Mouse (Mus musculus): ENCODE data around the gene Serhl. TPM values are rescaled to one million over a fixed set of nuclear protein-coding genes. Genes with fewer than 3 reads are reported as not detected.
"Not testable (repeated sequence)": the region's sequence is repeated elsewhere in the genome, so short reads cannot be mapped to it uniquely, and the experiment has no call there.

Gene Serhl
- polyA plus RNA-seq, 1 experiment from 2014 or later, result 31.3 TPM

- 0 out of 2 replicates have a peak overlapping the region, but pooled peaks have one; percentile 22 for H3K9ac ChIP-seq
These were observed 30.1 kb upstream of the Serhl start for GRCm38 (mm10) chr15:83059233-83059660.

GRCm38 (mm10) chr15:83061689-83062088, 27.6 kb upstream of the Serhl start:
- no peaks in the 10 kb centered on the region for H3K36me3 ChIP-seq
- WGBS, result 8% methylated on average over 5 of the region's 5 CpGs
- no peaks in the 10 kb centered on the region for H3K27me3 ChIP-seq
- no peak overlapping the region for H3K4me3 ChIP-seq
- H3K9ac ChIP-seq, result no peak overlapping the region
- ATAC-seq (ENCODE audit: low read depth), result no peak
- H3K4me2 ChIP-seq, result no peak overlapping the region
- H3K9me3 ChIP-seq, result no peaks in the 10 kb centered on the region
- H3K4me1 ChIP-seq (replicated peaks), result peaks cover 37% of the 10 kb centered on the region
- no peak overlapping the region for H3K27ac ChIP-seq (replicated peaks)

More at GRCm38 (mm10) chr15:83059233-83059660, 30.1 kb upstream of the Serhl start:
- 38% methylated on average over 5 of the region's 5 CpGs for WGBS
- no peaks in the 10 kb centered on the region for H3K27me3 ChIP-seq
- H3K27ac ChIP-seq (replicated peaks), result peak overlapping the region; percentile 67
- no peak overlapping the region for H3K4me3 ChIP-seq
- H3K4me1 ChIP-seq (replicated peaks), result peaks cover 56% of the 10 kb centered on the region
- no peak overlapping the region for H3K4me2 ChIP-seq
- no peak for ATAC-seq (ENCODE audit: low read depth)
- no peaks in the 10 kb centered on the region for H3K9me3 ChIP-seq
- H3K36me3 ChIP-seq, result no peaks in the 10 kb centered on the region

- ATAC-seq (ENCODE audit: low read depth); H3K27me3 ChIP-seq; H3K9ac ChIP-seq; H3K36me3 ChIP-seq; H3K27ac ChIP-seq (replicated peaks); H3K4me3 ChIP-seq; H3K9me3 ChIP-seq; H3K4me2 ChIP-seq: not testable (repeated sequence)
- WGBS, result 94% methylated on average over 2 of the region's 2 CpGs
- peaks cover 28% of the 10 kb centered on the region for H3K4me1 ChIP-seq (replicated peaks)
These were observed 26.7 kb upstream of the Serhl start for GRCm38 (mm10) chr15:83062582-83062981.

GRCm38 (mm10) chr15:83065543-83065942, 23.8 kb upstream of the Serhl start:
- Histone ChIP-seq H3K4me3 (no peak overlapping the region), H3K27ac (replicated peaks) (no peak overlapping the region), H3K4me2 (no peak overlapping the region), H3K36me3 (no peaks in the 10 kb centered on the region), H3K9me3 (no peaks in the 10 kb centered on the region), H3K4me1 (replicated peaks) (peaks cover 6% of the 10 kb centered on the region), H3K9ac (no peak overlapping the region), H3K27me3 (no peaks in the 10 kb centered on the region)
- no peak for ATAC-seq (ENCODE audit: low read depth)
- 59% methylated on average over 4 of the region's 4 CpGs for WGBS

- H3K4me2 ChIP-seq, result no peak overlapping the region
- no peak overlapping the region for H3K27ac ChIP-seq (replicated peaks)
- H3K9ac ChIP-seq, result no peak overlapping the region
- H3K36me3 ChIP-seq, result no peaks in the 10 kb centered on the region
- H3K4me3 ChIP-seq, result no peak overlapping the region
- 97% methylated on average over 5 of the region's 5 CpGs for WGBS
- no peaks in the 10 kb centered on the region for H3K9me3 ChIP-seq
- no peaks in the 10 kb centered on the region for H3K27me3 ChIP-seq
- no peaks in the 10 kb centered on the region for H3K4me1 ChIP-seq (replicated peaks)
- ATAC-seq (ENCODE audit: low read depth), result no peak
These were observed 21.0 kb upstream of the Serhl start for GRCm38 (mm10) chr15:83068270-83068669.

GRCm38 (mm10) chr15:83070942-83071341, 18.4 kb upstream of the Serhl start:
- H3K27ac ChIP-seq (replicated peaks), result no peak overlapping the region

GRCm38 (mm10) chr15:83071752-83072151, 17.6 kb upstream of the Serhl start:
- 0 out of 2 replicates have a peak, but pooled peaks cover 3% of the 10 kb centered on the region for H3K27me3 ChIP-seq
- WGBS, result 90% methylated on average over 5 of the region's 5 CpGs
- H3K4me3 ChIP-seq, result no peak overlapping the region
- no peaks in the 10 kb centered on the region for H3K4me1 ChIP-seq (replicated peaks)
- H3K27ac ChIP-seq (replicated peaks), result no peak overlapping the region
- no peak overlapping the region for H3K9ac ChIP-seq
- H3K4me2 ChIP-seq, result no peak overlapping the region
- H3K36me3 ChIP-seq, result no peaks in the 10 kb centered on the region
- H3K9me3 ChIP-seq, result no peaks in the 10 kb centered on the region
- no peak for ATAC-seq (ENCODE audit: low read depth)

More at GRCm38 (mm10) chr15:83070942-83071341, 18.4 kb upstream of the Serhl start:
- H3K36me3 ChIP-seq, result no peaks in the 10 kb centered on the region
- 39% methylated on average over 3 of the region's 3 CpGs for WGBS
- no peak overlapping the region for H3K4me3 ChIP-seq
- no peaks in the 10 kb centered on the region for H3K4me1 ChIP-seq (replicated peaks)
- H3K9ac ChIP-seq, result no peak overlapping the region
- peak; percentile 67; the same call in 1 of the 2 replicates for ATAC-seq (ENCODE audit: low read depth)
- no peak overlapping the region for H3K4me2 ChIP-seq
- H3K27me3 ChIP-seq, result 0 out of 2 replicates have a peak, but pooled peaks cover 3% of the 10 kb centered on the region
- H3K9me3 ChIP-seq, result no peaks in the 10 kb centered on the region

GRCm38 (mm10) chr15:83074179-83074578, 15.1 kb upstream of the Serhl start:
- no peak for ATAC-seq (ENCODE audit: low read depth)

GRCm38 (mm10) chr15:83075607-83076525, 13.4 kb upstream of the Serhl start:
- H3K4me2 ChIP-seq, result no peak overlapping the region
- 0 out of 2 replicates have a peak, but pooled peaks cover 3% of the 10 kb centered on the region for H3K4me1 ChIP-seq (replicated peaks)
- H3K4me3 ChIP-seq, result no peak overlapping the region
- WGBS, result 71% methylated on average over 27 of the region's 27 CpGs
- H3K27ac ChIP-seq (replicated peaks), result no peak overlapping the region
- 0 out of 2 replicates have a peak, but pooled peaks cover 3% of the 10 kb centered on the region for H3K27me3 ChIP-seq
- no peak overlapping the region for H3K9ac ChIP-seq
- no peaks in the 10 kb centered on the region for H3K36me3 ChIP-seq
- H3K9me3 ChIP-seq, result no peaks in the 10 kb centered on the region
- no peak for ATAC-seq (ENCODE audit: low read depth)

More at GRCm38 (mm10) chr15:83074179-83074578, 15.1 kb upstream of the Serhl start:
- no peak overlapping the region for H3K9ac ChIP-seq
- 0 out of 2 replicates have a peak, but pooled peaks cover 3% of the 10 kb centered on the region for H3K4me1 ChIP-seq (replicated peaks)
- no peaks in the 10 kb centered on the region for H3K36me3 ChIP-seq
- H3K4me3 ChIP-seq, result no peak overlapping the region
- H3K27ac ChIP-seq (replicated peaks), result no peak overlapping the region
- 0 out of 2 replicates have a peak, but pooled peaks cover 3% of the 10 kb centered on the region for H3K27me3 ChIP-seq
- no peak overlapping the region for H3K4me2 ChIP-seq
- 89% methylated on average over 4 of the region's 4 CpGs for WGBS
- no peaks in the 10 kb centered on the region for H3K9me3 ChIP-seq

- ATAC-seq (ENCODE audit: low read depth), result peak; percentile 54; the same call in 1 of the 2 replicates
- H3K9me3 ChIP-seq, result no peaks in the 10 kb centered on the region
- no peak overlapping the region for H3K4me3 ChIP-seq
- H3K36me3 ChIP-seq, result no peaks in the 10 kb centered on the region
- 63% methylated on average over 5 of the region's 5 CpGs for WGBS
- H3K4me1 ChIP-seq (replicated peaks), result peaks cover 23% of the 10 kb centered on the region
- peaks cover 17% of the 10 kb centered on the region for H3K27me3 ChIP-seq
- H3K27ac ChIP-seq (replicated peaks), result peak overlapping the region; percentile 76
- H3K4me2 ChIP-seq, result peak overlapping the region; percentile 33
- H3K9ac ChIP-seq, result peak overlapping the region; percentile 53; the same call in 1 of the 2 replicates
These were observed 5.8 kb upstream of the Serhl start for GRCm38 (mm10) chr15:83083530-83083929.

- H3K27ac ChIP-seq (replicated peaks), result peak overlapping the region; percentile 76
These were observed 5.2 kb upstream of the Serhl start for GRCm38 (mm10) chr15:83084022-83084640.

GRCm38 (mm10) chr15:83085901-83086300, 3.4 kb upstream of the Serhl start:
- peaks cover 37% of the 10 kb centered on the region for H3K27me3 ChIP-seq
- no peaks in the 10 kb centered on the region for H3K9me3 ChIP-seq
- peaks cover 36% of the 10 kb centered on the region for H3K4me1 ChIP-seq (replicated peaks)
- H3K4me2 ChIP-seq, result no peak overlapping the region
- no peak overlapping the region for H3K4me3 ChIP-seq
- WGBS, result 38% methylated on average over 7 of the region's 7 CpGs
- ATAC-seq (ENCODE audit: low read depth), result no peak
- H3K27ac ChIP-seq (replicated peaks), result no peak overlapping the region
- no peak overlapping the region for H3K9ac ChIP-seq
- H3K36me3 ChIP-seq, result no peaks in the 10 kb centered on the region

More at GRCm38 (mm10) chr15:83084022-83084640, 5.2 kb upstream of the Serhl start:
- no peaks in the 10 kb centered on the region for H3K36me3 ChIP-seq
- peak overlapping the region; percentile 33 for H3K4me2 ChIP-seq
- 44% methylated on average over 13 of the region's 13 CpGs for WGBS
- peak; percentile 72 for ATAC-seq (ENCODE audit: low read depth)
- peak overlapping the region; percentile 53; the same call in 1 of the 2 replicates for H3K9ac ChIP-seq
- no peaks in the 10 kb centered on the region for H3K9me3 ChIP-seq
- no peak overlapping the region for H3K4me3 ChIP-seq
- peaks cover 26% of the 10 kb centered on the region for H3K4me1 ChIP-seq (replicated peaks)
- H3K27me3 ChIP-seq, result peaks cover 21% of the 10 kb centered on the region

Data from neural tube, embryonic 13.5 days (tissue).